Comparison of ENCODE assay signal across 12 mouse cellular contexts in genomic region chr4:148491448-148491847, GRCm38 (mm10). TPM values are rescaled to one million over a fixed set of nuclear protein-coding genes. Genes with fewer than 3 reads are reported as not detected.
DNase-seq lines count a peak whose midpoint lies in the region.
"Had no signal": no experiment of that assay in that cellular context is flagged by ENCODE, and none has a peak within 500 bp of the region (broad histone marks: within the 10 kb centered on the region; RNA-seq: fewer than 3 reads in every experiment).

No protein-coding gene starts in this region.

- DNase-seq in adrenal gland, postnatal 14 days = peak; percentile 28
- no peak for DNase-seq in adrenal gland, adult 8-10 months
- peak; percentile 51 for DNase-seq in kidney, adult 11 months
- DNase-seq in kidney, postnatal 14 days = no peak
- peak; percentile 54 for DNase-seq in testis, postnatal 10 days (ENCODE audit: low spot score)
- no peak for DNase-seq in testis, postnatal 14 days (ENCODE audit: low spot score)
- no peak for DNase-seq in thymus, postnatal 25 days
- no peak for DNase-seq in heart, adult 8-10 months (ENCODE audit: low spot score)
- DNase-seq: embryo, embryonic 11 days; gastrocnemius, postnatal 36 days; heart, postnatal 10 days; midbrain, embryonic 14.5 days had no signal

RNA-seq across cellular contexts. Expression of gene Angptl7, which starts 8.8 kb away (rescaled TPM):
- 1.4 and 2.3 TPM in 2 replicates for total RNA-seq in adrenal gland, postnatal 14 days (2021)
- total RNA-seq in adrenal gland, adult 8-10 months (2022) = 1 to 10 TPM in 3 of 4 experiments, under 1 TPM in 1; 0.87 to 2.9 (median 1.4) TPM
- 1 to 10 TPM in 2 of 4 experiments, under 1 TPM in 2; 0.72 to 1.8 (median 1.3) TPM for total RNA-seq in heart, adult 8-10 months (2022)

RNA-seq across cellular contexts. Expression of gene Mtor, which starts 43.0 kb away (rescaled TPM):
- 65.5 and 67.5 TPM in 2 replicates for total RNA-seq in adrenal gland, postnatal 14 days (2021)
- total RNA-seq in adrenal gland, adult 8-10 months (2022) = 10 to 100 TPM; 74.2 to 82.1 (median 79.3) TPM
- total RNA-seq in heart, adult 8-10 months (2022) = 10 to 100 TPM; 43.9 to 59.9 (median 52.8) TPM

RNA-seq across cellular contexts. Expression of gene Ubiad1, which starts 46.9 kb away (rescaled TPM):
- total RNA-seq in adrenal gland, postnatal 14 days (2021) = 20.0 and 21.8 TPM in 2 replicates
- total RNA-seq in adrenal gland, adult 8-10 months (2022) = 10 to 100 TPM; 17.1 to 20.4 (median 17.8) TPM
- total RNA-seq in heart, adult 8-10 months (2022) = 10 to 100 TPM; 14.7 to 19.5 (median 16.1) TPM

Comparison
In these comparisons a context has a peak if more than half of its experiments do, and no peak if none do; other contexts are left out.
1. DNase-seq: peak in adrenal gland, postnatal 14 days (single experiment), kidney, adult 11 months (single experiment) and testis, postnatal 10 days (single experiment); none in adrenal gland, adult 8-10 months (single experiment), kidney, postnatal 14 days (single experiment), testis, postnatal 14 days (single experiment), thymus, postnatal 25 days (single experiment) and heart, adult 8-10 months (single experiment).